Mouse (Mus musculus) left cerebral cortex, adult 18-20 months (tissue): ENCODE results near the gene Bbc3. TPM values are rescaled to one million over a fixed set of nuclear protein-coding genes. Genes with fewer than 3 reads are reported as not detected.
"Not testable (repeated sequence)": the region's sequence is repeated elsewhere in the genome, so short reads cannot be mapped to it uniquely, and the experiment has no call there.

ENCODE experiments used
- DNase-seq, 2 experiments: peaks; one replicate each; pipeline ENCODE4 v3.0.0; 2021 to 2022; ENCODE audit warnings: low spot score in 2 of 2, mixed read lengths in 1 of 2
- long read RNA-seq, 2 experiments: library from polyadenylated mRNA; stranded (forward); transcript quantifications; one replicate each; pipeline ENCODE4 v2.0.0; 2021
- total RNA-seq, 2 experiments: library from RNA; stranded (reverse); gene quantifications; 2 replicates each; pipeline ENCODE4 v1.2.3; 2021

Gene Bbc3
- total RNA-seq, result 10 to 100 TPM in 1 of 2 experiments, 1 to 10 TPM in 1; 7.5 to 11.8 TPM
- long read RNA-seq, experiment 1, transcript Bbc3-201 (4 exons, 1,814 nt), result major isoform, 5 of 12 reads
- long read RNA-seq, experiment 1, partial matches to known transcripts, result 2 of 12 reads
- long read RNA-seq, experiment 1, other reads (novel, unspliced or antisense), result 5 of 12 reads
- long read RNA-seq, experiment 2, partial matches to known transcripts, result 0 of 6 reads
- long read RNA-seq, experiment 2, other reads (novel, unspliced or antisense), result 4 of 6 reads

- not testable (repeated sequence) for DNase-seq
Measured at GRCm38 (mm10) chr7:16308093-16308492, at the start of gene Bbc3. Bbc3 (plus strand) TSS chr7:16308393.

GRCm38 (mm10) chr7:16259110-16259590 lies 49.0 kb upstream of the Bbc3 start, which contains the start of gene C5ar1:
C5ar1 (minus strand) TSS chr7:16259540.
- DNase-seq, result no peak

- DNase-seq, result no peak
Measured at GRCm38 (mm10) chr7:16261097-16261496, 47.1 kb upstream of the Bbc3 start.

GRCm38 (mm10) chr7:16263015-16263787 lies 45.0 kb upstream of the Bbc3 start:
- peak; percentile 78 to 87 for DNase-seq

- DNase-seq, result no peak
Measured at GRCm38 (mm10) chr7:16263843-16264242, 44.4 kb upstream of the Bbc3 start.

GRCm38 (mm10) chr7:16265856-16266255 lies 42.3 kb upstream of the Bbc3 start:
- DNase-seq, result no peak

GRCm38 (mm10) chr7:16266593-16266992 lies 41.6 kb upstream of the Bbc3 start:
- not testable (repeated sequence) for DNase-seq

GRCm38 (mm10) chr7:16271139-16271538 lies 37.1 kb upstream of the Bbc3 start:
- DNase-seq, result no peak

- peak; percentile 69 to 79 for DNase-seq
Measured at GRCm38 (mm10) chr7:16272681-16273080, 35.5 kb upstream of the Bbc3 start.

GRCm38 (mm10) chr7:16273081-16273765 lies 35.0 kb upstream of the Bbc3 start, which contains the start of gene Inafm1:
Inafm1 (minus strand) TSS chr7:16273617.
- DNase-seq, result peak; percentile 71 to 82

GRCm38 (mm10) chr7:16273766-16274140 lies 34.4 kb upstream of the Bbc3 start:
- peak; percentile 52 to 68 for DNase-seq

GRCm38 (mm10) chr7:16274922-16275890 lies 33.0 kb upstream of the Bbc3 start:
- no peak for DNase-seq

GRCm38 (mm10) chr7:16280721-16281120 lies 27.5 kb upstream of the Bbc3 start:
- DNase-seq, result no peak

GRCm38 (mm10) chr7:16282334-16282733 lies 25.9 kb upstream of the Bbc3 start:
- no peak for DNase-seq

GRCm38 (mm10) chr7:16284001-16284400 lies 24.2 kb upstream of the Bbc3 start:
- no peak for DNase-seq

- no peak for DNase-seq
Measured at GRCm38 (mm10) chr7:16284904-16285303, 23.3 kb upstream of the Bbc3 start.

GRCm38 (mm10) chr7:16285450-16286025 lies 22.7 kb upstream of the Bbc3 start:
- DNase-seq, result no peak

- peak; percentile 99 for DNase-seq
Measured at GRCm38 (mm10) chr7:16286026-16286961, 21.9 kb upstream of the Bbc3 start, which contains the start of gene Ccdc9. Ccdc9 (minus strand) TSS chr7:16286795.

GRCm38 (mm10) chr7:16287016-16287415 lies 21.2 kb upstream of the Bbc3 start:
- DNase-seq, result no peak
